Mouse (Mus musculus): ENCODE measurements around the gene Peak1. TPM values are rescaled to one million over a fixed set of nuclear protein-coding genes. Genes with fewer than 3 reads are reported as not detected.

Peak1 gene
- polyA plus RNA-seq, 1 experiment from 2014 or later: 32.2 TPM

GRCm38 (mm10) chr9:56374401-56374800 is 43.5 kb downstream of the Peak1 start:
- Histone ChIP-seq H3K4me1 (ENCODE audit: insufficient read depth) (no peaks in the 10 kb centered on the region), H3K36me3 (ENCODE audit: insufficient read depth) (peaks cover 4% of the 10 kb centered on the region; the same call in 1 of the 2 replicates), H3K4me2 (no peak overlapping the region), H3K27me3 (ENCODE audit: insufficient read depth, low read length) (no peaks in the 10 kb centered on the region), H3K9me3 (ENCODE audit: low read depth, low read length) (no peaks in the 10 kb centered on the region), H3K27ac (ENCODE audit: low read depth) (no peak overlapping the region), H3K9ac (no peak overlapping the region), H3K4me3 (ENCODE audit: low read depth, low read length) (no peak overlapping the region)
- WGBS: 53% methylated on average over 4 of the region's 4 CpGs
- ATAC-seq (ENCODE audit: insufficient read depth): no peak
- DNase-seq: peak; percentile 10
- TF ChIP-seq CTCF (IDR thresholded peaks at IDR 0.05; ENCODE audit: low read depth): no peak

- ATAC-seq (ENCODE audit: insufficient read depth) (no peak), DNase-seq (peak; percentile 21)
- Histone ChIP-seq H3K9ac (no peak overlapping the region), H3K27ac (ENCODE audit: low read depth) (no peak overlapping the region), H3K9me3 (ENCODE audit: low read depth, low read length) (no peaks in the 10 kb centered on the region), H3K36me3 (ENCODE audit: insufficient read depth) (peaks cover 4% of the 10 kb centered on the region; the same call in 1 of the 2 replicates), H3K27me3 (ENCODE audit: insufficient read depth, low read length) (no peaks in the 10 kb centered on the region), H3K4me1 (ENCODE audit: insufficient read depth) (0 out of 2 replicates have a peak, but pooled peaks cover 3% of the 10 kb centered on the region), H3K4me2 (no peak overlapping the region), H3K4me3 (ENCODE audit: low read depth, low read length) (no peak overlapping the region)
- 43% methylated on average over 5 of the region's 5 CpGs for WGBS
- TF ChIP-seq CTCF (IDR thresholded peaks at IDR 0.05; ENCODE audit: low read depth): no peak
Measured at GRCm38 (mm10) chr9:56370710-56371109, 47.2 kb downstream of the Peak1 start.

- Histone ChIP-seq H3K27ac (ENCODE audit: low read depth) (no peak overlapping the region), H3K9ac (0 out of 2 replicates have a peak overlapping the region, but pooled peaks have one; percentile 13), H3K27me3 (ENCODE audit: insufficient read depth, low read length) (no peaks in the 10 kb centered on the region), H3K4me2 (no peak overlapping the region), H3K4me3 (ENCODE audit: low read depth, low read length) (no peak overlapping the region), H3K9me3 (ENCODE audit: low read depth, low read length) (no peaks in the 10 kb centered on the region), H3K4me1 (ENCODE audit: insufficient read depth) (0 out of 2 replicates have a peak, but pooled peaks cover 3% of the 10 kb centered on the region), H3K36me3 (ENCODE audit: insufficient read depth) (peaks cover 4% of the 10 kb centered on the region; the same call in 1 of the 2 replicates)
- peak; percentile 17 for DNase-seq
- no peak for TF ChIP-seq CTCF (IDR thresholded peaks at IDR 0.05; ENCODE audit: low read depth)
- ATAC-seq (ENCODE audit: insufficient read depth): no peak
- 46% methylated on average over 3 of the region's 3 CpGs for WGBS
Measured at GRCm38 (mm10) chr9:56368814-56369213, 49.1 kb downstream of the Peak1 start.

- no peak for ATAC-seq (ENCODE audit: insufficient read depth)
Measured at GRCm38 (mm10) chr9:56363306-56363705, 54.6 kb downstream of the Peak1 start.

DNA sequence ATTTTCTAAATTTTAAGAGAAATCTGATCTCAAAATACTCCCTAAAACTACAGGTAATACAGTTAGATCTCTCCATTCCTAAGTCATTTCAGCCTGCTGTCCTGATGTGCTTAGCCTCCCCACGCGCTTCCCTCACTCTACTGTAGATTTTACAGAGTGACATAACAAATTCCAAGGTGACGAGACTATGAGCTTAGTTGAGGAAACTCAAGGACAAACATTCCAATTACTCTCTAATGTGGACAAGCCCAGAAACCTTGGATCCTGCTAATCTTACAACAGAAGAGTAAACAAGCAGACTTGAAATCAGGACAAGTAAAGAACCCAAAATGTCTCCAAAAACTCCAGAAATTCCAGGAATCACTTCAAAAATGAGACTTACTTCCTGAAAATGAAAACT is 58.6 kb downstream of the Peak1 start:
- Histone ChIP-seq H3K4me1 (ENCODE audit: insufficient read depth) (peaks cover 8% of the 10 kb centered on the region), H3K9ac (no peak overlapping the region), H3K9me3 (ENCODE audit: low read depth, low read length) (no peaks in the 10 kb centered on the region), H3K27ac (ENCODE audit: low read depth) (0 out of 2 replicates have a peak overlapping the region, but pooled peaks have one; percentile 8), H3K27me3 (ENCODE audit: insufficient read depth, low read length) (no peaks in the 10 kb centered on the region), H3K4me2 (no peak overlapping the region), H3K36me3 (ENCODE audit: insufficient read depth) (peaks cover 2% of the 10 kb centered on the region; the same call in 1 of the 2 replicates), H3K4me3 (ENCODE audit: low read depth, low read length) (no peak overlapping the region)
- no peak for ATAC-seq (ENCODE audit: insufficient read depth)
- 50% methylated on average over 3 of the region's 3 CpGs for WGBS
- TF ChIP-seq CTCF (IDR thresholded peaks at IDR 0.05; ENCODE audit: low read depth): no peak
- DNase-seq: peak; percentile 8

More at GRCm38 (mm10) chr9:56363306-56363705, 54.6 kb downstream of the Peak1 start:
- no peak overlapping the region for H3K9ac ChIP-seq
- peaks cover 6% of the 10 kb centered on the region for H3K4me1 ChIP-seq (ENCODE audit: insufficient read depth)
- H3K27ac ChIP-seq (ENCODE audit: low read depth): no peak overlapping the region
- H3K27me3 ChIP-seq (ENCODE audit: insufficient read depth, low read length): no peaks in the 10 kb centered on the region
- no peak for DNase-seq
- H3K36me3 ChIP-seq (ENCODE audit: insufficient read depth): peaks cover 2% of the 10 kb centered on the region; the same call in 1 of the 2 replicates
- H3K4me2 ChIP-seq: no peak overlapping the region
- TF ChIP-seq CTCF (IDR thresholded peaks at IDR 0.05; ENCODE audit: low read depth): no peak
- H3K9me3 ChIP-seq (ENCODE audit: low read depth, low read length): no peaks in the 10 kb centered on the region
- no peak overlapping the region for H3K4me3 ChIP-seq (ENCODE audit: low read depth, low read length)
- 83% methylated on average over 3 of the region's 3 CpGs for WGBS

DNA sequence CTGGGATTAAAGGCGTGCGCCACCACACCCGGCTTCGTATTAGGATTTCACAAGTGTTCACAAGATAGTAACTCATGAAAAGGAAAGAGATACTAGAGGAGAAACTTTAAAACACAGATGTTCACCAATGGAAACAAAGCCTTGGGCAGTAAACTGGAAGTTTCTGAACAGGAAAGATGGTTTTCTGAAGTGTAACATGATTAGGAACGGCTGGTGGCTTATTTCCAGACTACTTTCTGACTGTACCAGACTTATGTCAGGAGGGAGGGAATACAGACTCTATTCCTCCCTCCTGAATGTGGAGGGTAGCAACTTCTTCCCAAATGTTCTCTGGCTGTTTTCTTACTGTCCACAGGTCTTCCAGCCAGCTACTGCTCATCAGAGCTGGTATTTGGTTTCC is 62.7 kb downstream of the Peak1 start:
- WGBS: 83% methylated on average over 5 of the region's 5 CpGs
- peak; percentile 78 for DNase-seq
- H3K4me2 ChIP-seq: no peak overlapping the region
- no peaks in the 10 kb centered on the region for H3K27me3 ChIP-seq (ENCODE audit: insufficient read depth, low read length)
- no peak for TF ChIP-seq CTCF (IDR thresholded peaks at IDR 0.05; ENCODE audit: low read depth)
- no peak overlapping the region for H3K9ac ChIP-seq
- H3K4me3 ChIP-seq (ENCODE audit: low read depth, low read length): no peak overlapping the region
- no peak for ATAC-seq (ENCODE audit: insufficient read depth)
- H3K27ac ChIP-seq (ENCODE audit: low read depth): no peak overlapping the region
- peaks cover 8% of the 10 kb centered on the region; the same call in 1 of the 2 replicates for H3K4me1 ChIP-seq (ENCODE audit: insufficient read depth)
- H3K36me3 ChIP-seq (ENCODE audit: insufficient read depth): no peaks in the 10 kb centered on the region
- no peaks in the 10 kb centered on the region for H3K9me3 ChIP-seq (ENCODE audit: low read depth, low read length)

- no peak for ATAC-seq (ENCODE audit: insufficient read depth)
- no peak overlapping the region for H3K4me2 ChIP-seq
- H3K4me3 ChIP-seq (ENCODE audit: low read depth, low read length): no peak overlapping the region
- no peaks in the 10 kb centered on the region for H3K27me3 ChIP-seq (ENCODE audit: insufficient read depth, low read length)
- H3K4me1 ChIP-seq (ENCODE audit: insufficient read depth): no peaks in the 10 kb centered on the region
- no peak overlapping the region for H3K27ac ChIP-seq (ENCODE audit: low read depth)
- no peaks in the 10 kb centered on the region for H3K9me3 ChIP-seq (ENCODE audit: low read depth, low read length)
- no peaks in the 10 kb centered on the region for H3K36me3 ChIP-seq (ENCODE audit: insufficient read depth)
- WGBS: 82% methylated on average over 6 of the region's 6 CpGs
- TF ChIP-seq CTCF (IDR thresholded peaks at IDR 0.05; ENCODE audit: low read depth): no peak
- no peak for DNase-seq
- H3K9ac ChIP-seq: no peak overlapping the region
Measured at GRCm38 (mm10) chr9:56346321-56346720, 71.5 kb downstream of the Peak1 start.
